Mouse (Mus musculus): ENCODE measurements around the gene Olfr1188.
"Not testable (repeated sequence)": the region's sequence is repeated elsewhere in the genome, so short reads cannot be mapped to it uniquely, and the experiment has no call there.

Olfr1188 gene

DNA sequence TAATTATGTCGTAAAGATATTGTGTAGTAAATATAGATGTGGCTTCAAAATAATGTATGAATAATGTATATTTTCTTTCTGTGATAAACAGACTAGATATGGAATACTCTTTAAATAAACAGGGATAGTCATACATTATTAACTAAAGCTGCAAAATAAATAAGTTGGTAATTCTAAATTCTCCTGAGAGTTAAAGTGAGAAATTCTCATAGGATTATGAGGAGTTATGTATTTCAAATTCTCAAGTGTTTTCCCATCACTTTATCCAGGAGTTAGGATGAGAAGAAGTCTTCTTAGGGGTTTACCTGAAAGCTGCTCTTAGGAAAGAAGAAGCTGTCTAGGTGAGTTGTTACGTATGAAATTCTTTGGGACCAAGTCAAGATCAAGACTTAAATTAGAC lies at the start of gene Olfr1188:
Gene Olfr1188 (plus strand): TSS at position 301 of the 400 bp plus-strand sequence.
- CTCF ChIA-PET = no interaction called here

DNA sequence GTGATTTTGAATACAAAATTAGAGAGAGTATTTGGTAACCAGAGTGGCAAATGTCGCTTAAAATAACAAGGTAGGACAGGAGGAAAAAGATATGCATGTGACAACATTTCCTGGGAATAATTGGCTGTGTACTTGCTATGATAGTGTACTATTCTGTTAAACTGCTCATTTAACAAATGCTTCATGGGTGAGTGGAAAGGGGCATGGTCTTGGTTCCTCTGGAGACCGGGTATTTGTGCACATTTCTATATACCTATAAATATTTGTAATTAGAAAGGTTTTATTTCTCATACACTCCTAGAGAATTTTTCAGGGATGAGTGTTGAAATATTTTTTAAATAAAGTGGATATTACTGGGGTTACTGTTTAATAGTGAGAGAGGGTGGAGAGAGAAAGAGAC lies 38.5 kb upstream of the Olfr1188 start, which contains the start of gene Olfr1186:
Gene Olfr1186 (plus strand): TSS at position 301 of the 400 bp plus-strand sequence.
- POLR2A ChIA-PET = no interaction called here

More for the DNA sequence above, at the start of gene Olfr1188:
- POLR2A ChIA-PET = no interaction called here

DNA sequence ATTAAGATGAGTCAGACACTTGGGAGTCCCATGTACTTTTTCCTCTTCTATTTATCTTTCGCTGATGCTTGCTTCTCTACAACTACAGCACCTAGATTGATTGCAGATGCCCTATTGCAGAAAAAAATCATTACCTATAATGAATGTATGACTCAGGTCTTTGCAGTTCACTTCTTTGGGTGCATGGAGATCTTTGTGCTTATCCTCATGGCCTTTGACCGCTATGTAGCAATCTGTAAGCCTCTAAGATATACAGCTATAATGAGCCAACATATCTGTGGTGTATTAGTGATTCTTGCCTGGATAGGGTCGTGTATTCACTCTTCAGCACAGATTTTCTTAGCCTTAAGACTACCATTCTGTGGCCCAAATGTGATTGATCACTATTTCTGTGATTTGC lies 31.0 kb upstream of the Olfr1188 start:
- CTCF ChIA-PET = no interaction called here
- POLR2A ChIA-PET = no interaction called here

More for the DNA sequence above, 38.5 kb upstream of the Olfr1188 start, which contains the start of gene Olfr1186:
- CTCF ChIA-PET = no interaction called here

DNA sequence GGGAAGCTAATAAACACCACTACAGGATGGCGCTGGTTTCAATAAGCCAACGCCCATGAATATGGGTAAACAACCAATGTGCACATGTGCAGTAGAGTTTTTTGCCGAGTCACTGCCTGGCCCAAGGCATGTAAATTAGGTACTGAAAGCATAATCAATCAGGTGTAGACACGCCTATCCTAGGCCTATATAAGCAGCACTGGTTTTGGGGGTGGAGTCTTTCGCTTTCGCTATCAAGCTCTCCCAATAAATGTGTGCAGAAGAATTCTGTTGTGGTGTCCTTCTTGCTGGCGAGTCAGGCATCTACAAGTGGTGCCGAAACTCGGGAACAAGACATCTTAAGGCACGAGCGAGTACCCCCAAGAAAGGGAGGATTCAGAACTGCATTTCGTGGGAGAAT lies 16.0 kb downstream of the Olfr1188 start:
- CTCF ChIA-PET, POLR2A ChIA-PET: not testable (repeated sequence)

DNA sequence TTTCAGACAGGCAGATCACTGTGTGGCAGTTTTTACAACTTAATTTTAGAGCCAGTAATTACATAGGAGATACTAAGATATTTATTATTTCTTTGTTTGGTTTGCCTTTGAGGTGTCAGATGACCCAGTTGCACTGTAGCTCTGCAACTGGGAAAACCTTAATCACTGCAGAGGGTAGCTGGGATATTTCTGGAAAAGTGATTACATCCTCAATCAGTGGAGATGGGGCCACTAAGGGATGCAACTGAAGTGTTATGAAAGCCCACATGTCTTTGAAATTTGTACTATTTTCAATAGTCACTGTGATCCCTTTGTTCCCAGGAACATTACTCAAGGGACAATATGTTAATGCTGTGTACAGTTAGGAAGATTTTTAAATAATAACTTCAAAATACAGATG lies 29.4 kb downstream of the Olfr1188 start, which contains the start of gene Olfr1189:
Gene Olfr1189 (plus strand): TSS at position 301 of the 400 bp plus-strand sequence.
- ChIA-PET CTCF (no interaction called here), POLR2A (interaction anchor here in 1 of 4 experiments (0.6 kb wide), 1 partner anchor 1905 kb away, joined by 3 read pairs; no protein-coding TSS in a partner anchor)

Data from embryonic stem cell, embryonic (primary cell).